Comparison of ENCODE assay signal across 31 mouse cellular contexts in genomic region chr8:84682257-84682656, GRCm38 (mm10). TPM values are rescaled to one million over a fixed set of nuclear protein-coding genes. Genes with fewer than 3 reads are reported as not detected.
A peak's percentile ranks its signal among the peaks of the same experiment; 100 is the strongest.
DNase-seq lines count a peak whose midpoint lies in the region; ATAC-seq lines count a peak whose summit lies in the region.
"Had no signal": no experiment of that assay in that cellular context is flagged by ENCODE, and none has a peak within 500 bp of the region (broad histone marks: within the 10 kb centered on the region; RNA-seq: fewer than 3 reads in every experiment).

No protein-coding gene starts in this region.

- peaks cover 31% of the 10 kb centered on the region for H3K36me3 ChIP-seq in heart, embryonic 13.5 days
- H3K36me3 ChIP-seq in liver, embryonic 12.5 days, result peaks cover 57% of the 10 kb centered on the region
- H3K36me3 ChIP-seq in liver, embryonic 11.5 days (ENCODE audit: control insufficient read depth, insufficient read depth, low read length), result peaks cover 12% of the 10 kb centered on the region
- H3K36me3 ChIP-seq: heart, embryonic 15.5 days had no signal

- H3K4me2 ChIP-seq in heart, embryonic 13.5 days, result no peak overlapping the region
- no peak overlapping the region for H3K4me2 ChIP-seq in liver, embryonic 12.5 days
- no peak overlapping the region for H3K4me2 ChIP-seq in liver, embryonic 11.5 days
- H3K4me2 ChIP-seq: embryonic facial prominence, embryonic 15.5 days; heart, embryonic 15.5 days; kidney, embryonic 15.5 days; limb, embryonic 15.5 days; liver, embryonic 15.5 days; lung, embryonic 14.5 days; midbrain, embryonic 12.5 days had no signal

- intact Hi-C loops in heart, postnatal 25 days (cut with DNase I), result no loop called here

- no peaks in the 10 kb centered on the region for H3K9me3 ChIP-seq in heart, embryonic 13.5 days
- H3K9me3 ChIP-seq in liver, embryonic 12.5 days (replicated peaks), result no peaks in the 10 kb centered on the region
- H3K9me3 ChIP-seq in liver, embryonic 11.5 days (ENCODE audit: control insufficient read depth, low read length), result no peaks in the 10 kb centered on the region
- H3K9me3 ChIP-seq: embryonic facial prominence, embryonic 10.5 days; embryonic facial prominence, embryonic 15.5 days; G1E; heart, embryonic 15.5 days; kidney, embryonic 15.5 days; limb, embryonic 15.5 days; liver, embryonic 15.5 days; midbrain, embryonic 12.5 days had no signal

- H3K4me3 ChIP-seq in heart, embryonic 13.5 days, result no peak overlapping the region
- no peak overlapping the region for H3K4me3 ChIP-seq in liver, embryonic 12.5 days
- H3K4me3 ChIP-seq in liver, embryonic 11.5 days (ENCODE audit: low read depth, low read length), result no peak overlapping the region
- H3K4me3 ChIP-seq: embryonic facial prominence, embryonic 10.5 days; embryonic facial prominence, embryonic 15.5 days; gastrocnemius, adult 2 months; heart, embryonic 15.5 days; kidney, embryonic 15.5 days; limb, embryonic 15.5 days; liver, embryonic 15.5 days; midbrain, embryonic 12.5 days; myocyte had no signal

- peak overlapping the region; percentile 33 for H3K9ac ChIP-seq in heart, embryonic 13.5 days
- H3K9ac ChIP-seq in liver, embryonic 12.5 days, result no peak overlapping the region
- H3K9ac ChIP-seq in liver, embryonic 11.5 days (ENCODE audit: low read depth, low read length), result no peak overlapping the region
- H3K9ac ChIP-seq: embryonic facial prominence, embryonic 15.5 days; heart, embryonic 15.5 days; kidney, embryonic 15.5 days; limb, embryonic 15.5 days; liver, embryonic 15.5 days; lung, embryonic 14.5 days; midbrain, embryonic 12.5 days had no signal

- H3K4me1 ChIP-seq in heart, embryonic 13.5 days, result peaks cover 56% of the 10 kb centered on the region
- H3K4me1 ChIP-seq in liver, embryonic 12.5 days, result peaks cover 67% of the 10 kb centered on the region
- peaks cover 24% of the 10 kb centered on the region for H3K4me1 ChIP-seq in liver, embryonic 11.5 days (replicated peaks; ENCODE audit: control insufficient read depth, insufficient read depth, low read length)

- peak overlapping the region; percentile 48; the same call in 1 of the 2 replicates for H3K27ac ChIP-seq in heart, embryonic 13.5 days (replicated peaks)
- 0 out of 2 replicates have a peak overlapping the region, but pooled peaks have one; percentile 4 for H3K27ac ChIP-seq in liver, embryonic 12.5 days
- H3K27ac ChIP-seq in liver, embryonic 11.5 days (ENCODE audit: low read depth, low read length), result no peak overlapping the region
- H3K27ac ChIP-seq: embryonic facial prominence, embryonic 10.5 days; embryonic facial prominence, embryonic 15.5 days; gastrocnemius, adult 2 months; heart, embryonic 15.5 days; kidney, embryonic 15.5 days; limb, embryonic 15.5 days; liver, embryonic 15.5 days; midbrain, embryonic 12.5 days had no signal

- H3K27me3 ChIP-seq in heart, embryonic 13.5 days (replicated peaks), result no peaks in the 10 kb centered on the region
- H3K27me3 ChIP-seq in liver, embryonic 12.5 days (replicated peaks), result no peaks in the 10 kb centered on the region
- no peaks in the 10 kb centered on the region for H3K27me3 ChIP-seq in liver, embryonic 11.5 days (replicated peaks; ENCODE audit: control insufficient read depth, insufficient read depth, low read length)
- H3K27me3 ChIP-seq: CH12.LX; embryonic facial prominence, embryonic 15.5 days; heart, embryonic 15.5 days; kidney, embryonic 15.5 days; limb, embryonic 15.5 days; liver, embryonic 15.5 days; midbrain, embryonic 12.5 days had no signal

- no peak for ATAC-seq in heart, embryonic 13.5 days (ENCODE audit: extremely low read depth, insufficient number of reproducible peaks, low FRiP score, low TSS enrichment)
- no peak for ATAC-seq in liver, embryonic 12.5 days
- ATAC-seq in liver, embryonic 11.5 days (replicated peaks; ENCODE audit: low FRiP score), result no peak
- ATAC-seq in common myeloid progenitor, adult 5-6 weeks (replicated peaks; ENCODE audit: low read depth, poor library complexity, severe bottlenecking), result peak; percentile 39; the same call in 1 of the 2 replicates
- ATAC-seq: forebrain, embryonic 14.5 days; hindbrain, embryonic 16.5 days had no signal

- DNase-seq in heart, postnatal 25 days (ENCODE audit: low spot score), result no peak
- DNase-seq in liver, embryonic 11.5 days (ENCODE audit: low spot score), result no peak
- DNase-seq in spleen, adult 12 weeks (ENCODE audit: low spot score), result no peak
- DNase-seq: adrenal gland, adult 8-10 months; cerebellum, adult 2 months; cerebellum, postnatal 14 days; gastrocnemius, adult 2 months; gastrocnemius, postnatal 36 days; kidney, adult 18-20 months; kidney, postnatal 25 days; lung, embryonic 14.5 days; lung, postnatal 14 days had no signal

- 74% methylated on average over 2 of the region's 2 CpGs for WGBS in heart, embryonic 13.5 days
- 61% methylated on average over 2 of the region's 2 CpGs for WGBS in liver, embryonic 12.5 days (ENCODE audit: insufficient replicate concordance)
- 51% methylated on average over 2 of the region's 2 CpGs for WGBS in liver, embryonic 11.5 days

RNA-seq across cellular contexts. Expression of gene Trmt1, which starts 3.9 kb away (rescaled TPM):
- 47.6 and 51.6 TPM in 2 replicates for polyA plus RNA-seq in heart, embryonic 13.5 days (2015; fragmentation: Nextera tagmentation; extraction: Ambion mirVana)
- 10 to 100 TPM; 32.6 to 37.6 TPM for total RNA-seq in heart, postnatal 25 days (2021)
- polyA plus RNA-seq in liver, embryonic 12.5 days (2016; fragmentation: Nextera tagmentation; extraction: Ambion mirVana), result 57.3 and 62.0 TPM in 2 replicates
- polyA plus RNA-seq in liver, embryonic 11.5 days (2014; fragmentation: Nextera tagmentation; extraction: Ambion mirVana), result 94.1 and 95.6 TPM in 2 replicates
- 85.0 and 102 TPM in 2 replicates for total RNA-seq in common myeloid progenitor, adult 5-6 weeks (2017)

RNA-seq across cellular contexts. Expression of gene Nacc1, which starts 5.4 kb away (rescaled TPM):
- polyA plus RNA-seq in heart, embryonic 13.5 days (2015; fragmentation: Nextera tagmentation; extraction: Ambion mirVana), result 15.1 and 15.7 TPM in 2 replicates
- 10 to 100 TPM; 32.0 to 32.6 TPM for total RNA-seq in heart, postnatal 25 days (2021)
- polyA plus RNA-seq in liver, embryonic 12.5 days (2016; fragmentation: Nextera tagmentation; extraction: Ambion mirVana), result 12.5 and 12.9 TPM in 2 replicates
- polyA plus RNA-seq in liver, embryonic 11.5 days (2014; fragmentation: Nextera tagmentation; extraction: Ambion mirVana), result 23.0 and 25.2 TPM in 2 replicates
- total RNA-seq in common myeloid progenitor, adult 5-6 weeks (2017), result 46.5 and 55.3 TPM in 2 replicates

RNA-seq across cellular contexts. Expression of gene Lyl1, which starts 19.0 kb away (rescaled TPM):
- 15.4 and 17.1 TPM in 2 replicates for polyA plus RNA-seq in heart, embryonic 13.5 days (2015; fragmentation: Nextera tagmentation; extraction: Ambion mirVana)
- total RNA-seq in heart, postnatal 25 days (2021), result 1 to 10 TPM; 4.2 to 4.5 TPM
- 82.3 and 83.1 TPM in 2 replicates for polyA plus RNA-seq in liver, embryonic 12.5 days (2016; fragmentation: Nextera tagmentation; extraction: Ambion mirVana)
- polyA plus RNA-seq in liver, embryonic 11.5 days (2014; fragmentation: Nextera tagmentation; extraction: Ambion mirVana), result 67.9 and 68.6 TPM in 2 replicates
- 38.8 and 47.8 TPM in 2 replicates for total RNA-seq in common myeloid progenitor, adult 5-6 weeks (2017)
- polyA plus RNA-seq: myocyte had no signal

RNA-seq across cellular contexts. Expression of gene Ier2, which starts 19.6 kb away (rescaled TPM):
- 43.0 and 44.8 TPM in 2 replicates for polyA plus RNA-seq in heart, embryonic 13.5 days (2015; fragmentation: Nextera tagmentation; extraction: Ambion mirVana)
- total RNA-seq in heart, postnatal 25 days (2021), result 10 to 100 TPM; 14.3 to 18.3 TPM
- 36.4 and 37.4 TPM in 2 replicates for polyA plus RNA-seq in liver, embryonic 12.5 days (2016; fragmentation: Nextera tagmentation; extraction: Ambion mirVana)
- polyA plus RNA-seq in liver, embryonic 11.5 days (2014; fragmentation: Nextera tagmentation; extraction: Ambion mirVana), result 46.5 and 50.1 TPM in 2 replicates
- total RNA-seq in common myeloid progenitor, adult 5-6 weeks (2017), result 73.6 and 80.7 TPM in 2 replicates

RNA-seq across cellular contexts. Expression of gene G430095P16Rik, which starts 40.5 kb away (rescaled TPM):
- polyA plus RNA-seq in heart, embryonic 13.5 days (2015; fragmentation: Nextera tagmentation; extraction: Ambion mirVana), result 7.8 and 8.9 TPM in 2 replicates
- total RNA-seq in heart, postnatal 25 days (2021), result under 1 TPM in 1 of 2 experiments, not detected in 1; 0.39 TPM
- 11.0 and 12.0 TPM in 2 replicates for polyA plus RNA-seq in liver, embryonic 12.5 days (2016; fragmentation: Nextera tagmentation; extraction: Ambion mirVana)
- polyA plus RNA-seq in liver, embryonic 11.5 days (2014; fragmentation: Nextera tagmentation; extraction: Ambion mirVana), result 11.8 and 12.3 TPM in 2 replicates
- total RNA-seq in common myeloid progenitor, adult 5-6 weeks (2017), result 13.2 and 22.4 TPM in 2 replicates
- total RNA-seq: layer of hippocampus, adult 18-20 months; layer of hippocampus, postnatal 14 days; left cerebral cortex, postnatal 36 days; midbrain, postnatal 0 days had no signal
